Mouse (Mus musculus): ENCODE data around the gene Cacna1c.

DNA sequence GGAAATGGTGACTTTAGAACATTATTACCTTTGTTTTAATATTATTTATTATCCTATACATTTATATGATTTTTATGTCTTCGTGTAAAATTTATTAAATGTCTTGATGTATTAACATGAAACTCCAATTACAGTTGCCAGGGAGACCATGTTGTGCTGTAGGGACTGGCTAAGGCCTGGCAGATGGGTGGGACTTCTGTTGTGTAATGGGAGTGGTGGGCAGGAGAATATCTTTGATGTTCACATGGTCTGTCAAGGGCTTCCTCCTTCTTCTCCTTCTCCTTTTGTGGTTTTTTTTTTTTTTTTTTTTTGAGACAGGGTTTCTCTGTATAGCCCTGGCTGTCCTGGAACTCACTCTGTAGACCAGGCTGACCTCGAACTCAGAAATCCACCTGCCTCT, 363.6 kb downstream of the Cacna1c start:
- no peak for TF ChIP-seq CTCF (IDR thresholded peaks at IDR 0.05; ENCODE audit: low read depth)
- TF ChIP-seq EP300 (optimal IDR thresholded peaks at IDR 0.05): no peak
